Comparison of ENCODE assay signal across 2 mouse cellular contexts in genomic region chr4:131836891-131837491, GRCm38 (mm10).
TF ChIP-seq lines count a peak whose summit lies in the region.

No protein-coding gene starts in this region.

TF ChIP-seq in CH12.LX, 34 proteins besides CTCF, POLR2A, EP300 and RAD21:
- TF ChIP-seq ZNF384 (IDR thresholded peaks at IDR 0.05; ENCODE audit: low read depth, low read length) (no peak), E2F4 (IDR thresholded peaks at IDR 0.05; ENCODE audit: insufficient replicate concordance, low read depth, low read length) (no peak), PAX5 (IDR thresholded peaks at IDR 0.05; ENCODE audit: low read length) (no peak), RCOR1 (conservative IDR thresholded peaks at IDR 0.05; ENCODE audit: low read depth, low read length) (no peak), ETS1 (conservative IDR thresholded peaks at IDR 0.05; ENCODE audit: low read depth, low read length) (no peak), IRF4 (IDR thresholded peaks at IDR 0.05; ENCODE audit: low read depth, low read length) (no peak), ZKSCAN1 (IDR thresholded peaks at IDR 0.05; ENCODE audit: borderline replicate concordance, low read depth, low read length) (no peak), CHD1 (IDR thresholded peaks at IDR 0.05; ENCODE audit: low read depth, low read length) (no peak), SIN3A (IDR thresholded peaks at IDR 0.05; ENCODE audit: low read length) (no peak), NELFE (IDR thresholded peaks at IDR 0.05; ENCODE audit: low read depth, low read length) (no peak)

TF ChIP-seq in MEL, 35 proteins besides CTCF, POLR2A, EP300 and RAD21 (continued from another document):
- no peak for TF ChIP-seq MYB (IDR thresholded peaks at IDR 0.05; ENCODE audit: low read depth, low read length)
